Mouse (Mus musculus): ENCODE measurements around the gene Edaradd. TPM values are rescaled to one million over a fixed set of nuclear protein-coding genes. Genes with fewer than 3 reads are reported as not detected.

Gene Edaradd
- polyA plus RNA-seq, 1 experiment from 2014 or later, result 0.17 TPM

- H3K27ac ChIP-seq (ENCODE audit: low read depth, low read length), result no peak overlapping the region
- H3K27me3 ChIP-seq (replicated peaks; ENCODE audit: control insufficient read depth, insufficient read depth, low read length), result no peaks in the 10 kb centered on the region
- H3K4me3 ChIP-seq (ENCODE audit: low read depth, low read length), result no peak overlapping the region
- no peak overlapping the region for H3K4me2 ChIP-seq (replicated peaks; ENCODE audit: low read depth)
- no peak for ATAC-seq
- TF ChIP-seq CTCF (IDR thresholded peaks at IDR 0.05; ENCODE audit: low read depth), result no peak
- no peaks in the 10 kb centered on the region for H3K4me1 ChIP-seq (replicated peaks; ENCODE audit: control insufficient read depth, insufficient read depth, low read length)
- H3K9ac ChIP-seq (ENCODE audit: low read depth, low read length), result no peak overlapping the region
- 88% methylated on average over 3 of the region's 3 CpGs for WGBS
- no peaks in the 10 kb centered on the region for H3K36me3 ChIP-seq (ENCODE audit: control insufficient read depth, insufficient read depth)
- H3K9me3 ChIP-seq (ENCODE audit: control insufficient read depth), result no peaks in the 10 kb centered on the region
Measured at GRCm38 (mm10) chr13:12492515-12492914, 27.7 kb downstream of the Edaradd start.

DNA sequence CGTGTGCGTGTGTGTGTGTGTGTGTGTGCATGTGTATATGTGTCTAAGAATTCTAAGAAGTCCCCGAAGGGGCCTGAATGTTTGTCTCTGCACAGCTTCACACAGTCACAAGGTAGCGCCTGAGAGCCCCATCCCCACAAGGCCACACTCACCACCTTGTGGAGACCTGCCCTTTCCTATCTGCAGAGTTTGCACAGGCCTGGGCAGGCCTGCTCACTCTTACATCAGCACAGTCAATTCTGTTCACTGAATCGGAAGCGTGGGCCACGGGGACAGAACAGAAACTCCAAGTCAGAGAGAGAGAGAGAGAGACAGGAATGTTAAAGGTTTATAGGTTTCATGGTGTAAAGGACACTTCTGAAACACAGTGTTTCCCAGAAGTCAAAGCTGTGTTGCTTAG is 34.6 kb downstream of the Edaradd start:
- no peaks in the 10 kb centered on the region for H3K36me3 ChIP-seq (ENCODE audit: control insufficient read depth, insufficient read depth)
- H3K9me3 ChIP-seq (ENCODE audit: control insufficient read depth), result no peaks in the 10 kb centered on the region
- H3K9ac ChIP-seq (ENCODE audit: low read depth, low read length), result no peak overlapping the region
- WGBS, result 73% methylated on average over 7 of the region's 7 CpGs
- H3K27ac ChIP-seq (ENCODE audit: low read depth, low read length), result no peak overlapping the region
- TF ChIP-seq CTCF (IDR thresholded peaks at IDR 0.05; ENCODE audit: low read depth), result no peak
- no peak overlapping the region for H3K4me2 ChIP-seq (replicated peaks; ENCODE audit: low read depth)
- ATAC-seq, result no peak
- no peaks in the 10 kb centered on the region for H3K4me1 ChIP-seq (replicated peaks; ENCODE audit: control insufficient read depth, insufficient read depth, low read length)
- H3K4me3 ChIP-seq (ENCODE audit: low read depth, low read length), result no peak overlapping the region
- H3K27me3 ChIP-seq (replicated peaks; ENCODE audit: control insufficient read depth, insufficient read depth, low read length), result no peaks in the 10 kb centered on the region

DNA sequence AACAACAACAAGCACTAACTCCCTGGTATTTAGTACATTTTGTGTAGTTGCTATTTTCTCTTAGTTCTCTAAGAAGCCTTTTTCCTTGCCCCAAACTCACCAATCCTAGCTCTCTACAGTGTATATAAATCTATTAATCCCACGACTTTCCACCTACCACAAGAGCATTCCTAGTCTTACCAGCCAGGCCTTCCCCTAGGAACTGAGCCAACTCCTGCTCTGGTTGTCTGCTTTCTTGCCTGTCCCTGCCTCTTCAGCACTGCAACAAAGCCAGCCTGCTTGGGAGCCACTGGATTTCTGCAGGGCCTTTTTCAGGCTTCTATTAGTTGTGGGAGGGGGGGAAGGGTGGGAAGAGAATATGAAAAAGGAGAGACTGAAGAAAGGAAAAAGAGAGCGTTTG is 35.0 kb downstream of the Edaradd start:
- ATAC-seq, result no peak
- Histone ChIP-seq H3K4me2 (replicated peaks; ENCODE audit: low read depth) (no peak overlapping the region), H3K27ac (ENCODE audit: low read depth, low read length) (no peak overlapping the region)

DNA sequence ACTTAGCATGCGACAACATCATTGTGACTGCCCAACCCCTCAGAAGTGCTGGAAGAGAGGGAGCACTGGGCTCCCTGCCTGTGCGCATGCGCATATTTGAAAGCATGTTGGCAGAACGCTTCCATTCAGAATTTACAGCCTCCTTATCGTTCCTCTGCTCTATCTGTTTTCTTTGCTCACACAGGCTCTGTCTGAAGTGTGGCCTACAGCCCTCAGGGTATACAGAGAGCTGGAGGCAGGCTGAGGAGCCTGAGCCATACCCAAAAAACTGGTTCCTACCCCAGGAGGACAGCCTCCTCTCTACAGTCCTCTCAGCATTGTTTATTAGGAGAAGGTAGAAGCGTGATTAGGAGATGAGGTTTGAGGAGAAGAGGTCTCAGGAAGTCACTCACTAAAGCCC is 40.4 kb downstream of the Edaradd start:
- H3K4me1 ChIP-seq (replicated peaks; ENCODE audit: control insufficient read depth, insufficient read depth, low read length), result no peaks in the 10 kb centered on the region
- no peaks in the 10 kb centered on the region for H3K9me3 ChIP-seq (ENCODE audit: control insufficient read depth)
- no peak for TF ChIP-seq CTCF (IDR thresholded peaks at IDR 0.05; ENCODE audit: low read depth)
- H3K4me2 ChIP-seq (replicated peaks; ENCODE audit: low read depth), result no peak overlapping the region
- ATAC-seq, result no peak
- H3K9ac ChIP-seq (ENCODE audit: low read depth, low read length), result no peak overlapping the region
- no peak overlapping the region for H3K4me3 ChIP-seq (ENCODE audit: low read depth, low read length)
- H3K27ac ChIP-seq (ENCODE audit: low read depth, low read length), result no peak overlapping the region
- no peaks in the 10 kb centered on the region for H3K36me3 ChIP-seq (ENCODE audit: control insufficient read depth, insufficient read depth)
- WGBS, result 50% methylated on average over 6 of the region's 6 CpGs
- no peaks in the 10 kb centered on the region for H3K27me3 ChIP-seq (replicated peaks; ENCODE audit: control insufficient read depth, insufficient read depth, low read length)

More for the DNA sequence above, 35.0 kb downstream of the Edaradd start:
- WGBS, result 65% methylated on average over 2 of the region's 2 CpGs
- Histone ChIP-seq H3K4me3 (ENCODE audit: low read depth, low read length) (no peak overlapping the region), H3K27me3 (replicated peaks; ENCODE audit: control insufficient read depth, insufficient read depth, low read length) (no peaks in the 10 kb centered on the region), H3K9ac (ENCODE audit: low read depth, low read length) (no peak overlapping the region), H3K4me1 (replicated peaks; ENCODE audit: control insufficient read depth, insufficient read depth, low read length) (no peaks in the 10 kb centered on the region), H3K36me3 (ENCODE audit: control insufficient read depth, insufficient read depth) (no peaks in the 10 kb centered on the region), H3K9me3 (ENCODE audit: control insufficient read depth) (no peaks in the 10 kb centered on the region)
- TF ChIP-seq CTCF (IDR thresholded peaks at IDR 0.05; ENCODE audit: low read depth), result no peak

GRCm38 (mm10) chr13:12478301-12478700 is 41.9 kb downstream of the Edaradd start:
- WGBS, result 82% methylated on average over 15 of the region's 15 CpGs

DNA sequence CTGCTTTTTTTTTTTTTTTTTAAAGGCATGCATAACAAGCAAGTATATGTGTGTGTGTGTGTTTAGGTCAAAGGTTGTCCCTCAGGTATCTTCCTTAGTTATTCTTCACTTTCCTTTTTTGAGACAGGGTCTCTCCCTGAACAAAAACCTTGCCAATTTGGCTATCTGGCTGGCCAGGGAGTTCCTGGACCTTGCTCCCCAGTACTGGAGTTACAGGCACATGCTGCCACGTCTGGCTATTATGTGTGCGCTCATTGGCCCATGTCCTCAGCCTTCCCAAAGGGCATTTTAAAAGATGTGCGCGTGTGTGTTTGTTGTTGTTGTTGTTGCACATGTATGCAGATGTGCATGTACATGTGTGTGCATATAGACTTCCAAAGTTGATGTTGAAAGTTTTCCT is 43.4 kb downstream of the Edaradd start:
- no peaks in the 10 kb centered on the region for H3K9me3 ChIP-seq (ENCODE audit: control insufficient read depth)
- H3K4me3 ChIP-seq (ENCODE audit: low read depth, low read length), result no peak overlapping the region
- no peak overlapping the region for H3K9ac ChIP-seq (ENCODE audit: low read depth, low read length)
- ATAC-seq, result no peak
- no peaks in the 10 kb centered on the region for H3K4me1 ChIP-seq (replicated peaks; ENCODE audit: control insufficient read depth, insufficient read depth, low read length)
- WGBS, result 89% methylated on average over 4 of the region's 4 CpGs
- no peaks in the 10 kb centered on the region for H3K36me3 ChIP-seq (ENCODE audit: control insufficient read depth, insufficient read depth)
- H3K27me3 ChIP-seq (replicated peaks; ENCODE audit: control insufficient read depth, insufficient read depth, low read length), result no peaks in the 10 kb centered on the region
- no peak overlapping the region for H3K27ac ChIP-seq (ENCODE audit: low read depth, low read length)
- no peak overlapping the region for H3K4me2 ChIP-seq (replicated peaks; ENCODE audit: low read depth)
- no peak for TF ChIP-seq CTCF (IDR thresholded peaks at IDR 0.05; ENCODE audit: low read depth)

More at GRCm38 (mm10) chr13:12478301-12478700, 41.9 kb downstream of the Edaradd start:
- H3K4me3 ChIP-seq (ENCODE audit: low read depth, low read length), result no peak overlapping the region
- no peak overlapping the region for H3K27ac ChIP-seq (ENCODE audit: low read depth, low read length)
- H3K27me3 ChIP-seq (replicated peaks; ENCODE audit: control insufficient read depth, insufficient read depth, low read length), result no peaks in the 10 kb centered on the region
- TF ChIP-seq CTCF (IDR thresholded peaks at IDR 0.05; ENCODE audit: low read depth), result no peak
- no peaks in the 10 kb centered on the region for H3K9me3 ChIP-seq (ENCODE audit: control insufficient read depth)
- no peak for ATAC-seq
- no peak overlapping the region for H3K9ac ChIP-seq (ENCODE audit: low read depth, low read length)
- H3K4me1 ChIP-seq (replicated peaks; ENCODE audit: control insufficient read depth, insufficient read depth, low read length), result no peaks in the 10 kb centered on the region
- H3K36me3 ChIP-seq (ENCODE audit: control insufficient read depth, insufficient read depth), result no peaks in the 10 kb centered on the region
- no peak overlapping the region for H3K4me2 ChIP-seq (replicated peaks; ENCODE audit: low read depth)

DNA sequence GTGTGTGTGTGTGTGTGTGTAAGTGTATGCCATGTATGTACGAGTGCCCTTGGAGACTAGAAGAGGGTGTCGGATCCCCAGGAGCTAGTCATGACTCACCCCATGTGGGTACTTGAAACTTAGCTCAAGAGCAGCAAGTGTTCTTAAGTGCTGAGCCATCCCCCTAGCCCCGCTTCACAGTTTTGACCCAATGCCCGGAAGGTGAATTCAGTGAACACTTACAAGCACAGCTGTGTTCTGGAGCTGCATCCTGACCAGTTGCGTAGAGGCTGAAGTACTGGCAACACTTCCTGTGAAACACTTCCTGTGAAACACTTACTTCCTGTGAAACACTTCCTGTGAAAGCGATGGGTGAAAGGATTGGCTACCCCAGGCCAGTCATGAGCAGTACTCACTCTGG is 45.0 kb downstream of the Edaradd start:
- no peaks in the 10 kb centered on the region for H3K36me3 ChIP-seq (ENCODE audit: control insufficient read depth, insufficient read depth)
- no peak for ATAC-seq
- H3K9me3 ChIP-seq (ENCODE audit: control insufficient read depth), result no peaks in the 10 kb centered on the region
- no peak overlapping the region for H3K9ac ChIP-seq (ENCODE audit: low read depth, low read length)
- no peaks in the 10 kb centered on the region for H3K4me1 ChIP-seq (replicated peaks; ENCODE audit: control insufficient read depth, insufficient read depth, low read length)
- no peak overlapping the region for H3K4me2 ChIP-seq (replicated peaks; ENCODE audit: low read depth)
- H3K27ac ChIP-seq (ENCODE audit: low read depth, low read length), result no peak overlapping the region
- no peaks in the 10 kb centered on the region for H3K27me3 ChIP-seq (replicated peaks; ENCODE audit: control insufficient read depth, insufficient read depth, low read length)
- no peak for TF ChIP-seq CTCF (IDR thresholded peaks at IDR 0.05; ENCODE audit: low read depth)
- 85% methylated on average over 6 of the region's 6 CpGs for WGBS
- H3K4me3 ChIP-seq (ENCODE audit: low read depth, low read length), result no peak overlapping the region

Data from intestine, postnatal 0 days (tissue).